Mouse (Mus musculus) lung, adult 2 months (tissue): ENCODE measurements around the gene Car3.

Source experiments
- CTCF ChIP-seq: fragments of 200-500 bp; IDR thresholded peaks from 2 replicates; pipeline ENCODE4 v1.5.1; 2011; ENCODE audit warnings: mild to moderate bottlenecking, low read length, control low read depth; ENCODE audit not compliant: insufficient read depth
- POLR2A ChIP-seq: fragments of 200-500 bp; IDR thresholded peaks from 2 replicates; pipeline ENCODE4 v1.6.1; 2011; ENCODE audit warnings: low read depth, mild to moderate bottlenecking, control low read depth, low read length, borderline replicate concordance; ENCODE audit errors: extremely low read depth

- TF ChIP-seq CTCF (no peak), POLR2A (no peak)
These were observed 32.0 kb upstream of the Car3 start for GRCm38 (mm10) chr3:14831219-14831835.
